ENCODE assay signal across 18 mouse cellular contexts in genomic region chr15:79388171-79388570, GRCm38 (mm10). TPM values are rescaled to one million over a fixed set of nuclear protein-coding genes. Genes with fewer than 3 reads are reported as not detected.
DNase-seq lines count a peak whose midpoint lies in the region; ATAC-seq and TF ChIP-seq lines count a peak whose summit lies in the region.
"Had no signal": no experiment of that assay in that cellular context is flagged by ENCODE, and none has a peak within 500 bp of the region (broad histone marks: within the 10 kb centered on the region; RNA-seq: fewer than 3 reads in every experiment).

No protein-coding gene starts in this region.

- peak; percentile 46 for ATAC-seq in lung, postnatal 0 days
- ATAC-seq: forebrain, embryonic 16.5 days; midbrain, embryonic 13.5 days; Patski had no signal

- H3K4me1 ChIP-seq in lung, adult 2 months (ENCODE audit: control insufficient read depth, insufficient read depth, low read length): peaks cover 51% of the 10 kb centered on the region
- peaks cover 43% of the 10 kb centered on the region for H3K4me1 ChIP-seq in lung, postnatal 0 days (ENCODE audit: insufficient read depth, low read depth, low read length)

- DNase-seq in gastrocnemius, adult 2 months: no peak
- DNase-seq in gastrocnemius, adult 18-20 months (ENCODE audit: low spot score): no peak
- no peak for DNase-seq in lung, adult 2 months
- DNase-seq in lung, postnatal 10 days: no peak
- DNase-seq in lung, postnatal 0 days (ENCODE audit: low spot score): peak; percentile 74
- DNase-seq in urinary bladder, postnatal 10 days (ENCODE audit: low spot score): no peak
- DNase-seq in adrenal gland, postnatal 4 days (ENCODE audit: low spot score in 2 of 2): no peak
- no peak for DNase-seq in spleen, adult 18-20 months
- DNase-seq: cerebellum, adult 2 months; gastrocnemius, postnatal 14 days; kidney, adult 2 months; right cerebral cortex, postnatal 4 days had no signal

- no peaks in the 10 kb centered on the region for H3K9me3 ChIP-seq in lung, postnatal 0 days (ENCODE audit: low read length)
- H3K9me3 ChIP-seq: hindbrain, embryonic 13.5 days; midbrain, embryonic 13.5 days had no signal

- intact Hi-C loops in gastrocnemius, adult 2 months (cut with DNase I): no loop called here

- no peak for TF ChIP-seq EP300 in lung, postnatal 0 days (IDR thresholded peaks at IDR 0.05)

- 0 out of 2 replicates have a peak, but pooled peaks have one; percentile 11 for TF ChIP-seq POLR2A in lung, adult 2 months (IDR thresholded peaks at IDR 0.05; ENCODE audit: borderline replicate concordance, extremely low read depth, low read depth, low read length)

- no peak overlapping the region for H3K4me2 ChIP-seq in lung, postnatal 0 days (replicated peaks; ENCODE audit: low read depth, low read length)
- H3K4me2 ChIP-seq: heart, embryonic 11.5 days; hindbrain, embryonic 13.5 days; midbrain, embryonic 13.5 days had no signal

- TF ChIP-seq CTCF in gastrocnemius, adult 2 months (IDR thresholded peaks at IDR 0.05): no peak
- TF ChIP-seq CTCF in lung, adult 2 months (IDR thresholded peaks at IDR 0.05; ENCODE audit: insufficient read depth, low read length): no peak
- no peak for TF ChIP-seq CTCF in lung, postnatal 0 days (IDR thresholded peaks at IDR 0.05)

- no peak overlapping the region for H3K9ac ChIP-seq in lung, postnatal 0 days (replicated peaks; ENCODE audit: low read depth)
- H3K9ac ChIP-seq: hindbrain, embryonic 13.5 days; midbrain, embryonic 13.5 days had no signal

- H3K27ac ChIP-seq in gastrocnemius, adult 2 months: peak overlapping the region; percentile 89
- H3K27ac ChIP-seq in lung, postnatal 0 days (ENCODE audit: low read length): peak overlapping the region; percentile 11; the same call in 1 of the 2 replicates
- H3K27ac ChIP-seq: midbrain, embryonic 13.5 days had no signal

- H3K27me3 ChIP-seq in lung, postnatal 0 days (replicated peaks; ENCODE audit: insufficient read depth, low read length): no peaks in the 10 kb centered on the region
- H3K27me3 ChIP-seq: hindbrain, embryonic 13.5 days; midbrain, embryonic 13.5 days; Patski had no signal

- no peaks in the 10 kb centered on the region for H3K36me3 ChIP-seq in lung, postnatal 0 days (ENCODE audit: insufficient read depth, low read length)
- H3K36me3 ChIP-seq: hindbrain, embryonic 13.5 days had no signal

- no peak overlapping the region for H3K4me3 ChIP-seq in gastrocnemius, adult 2 months
- H3K4me3 ChIP-seq in lung, adult 2 months (replicated peaks; ENCODE audit: extremely low read depth, low read depth, low read length): no peak overlapping the region
- no peak overlapping the region for H3K4me3 ChIP-seq in lung, postnatal 0 days (ENCODE audit: low read depth, low read length)
- H3K4me3 ChIP-seq: hindbrain, embryonic 13.5 days; left cerebral cortex, adult 2 months; midbrain, embryonic 13.5 days had no signal

- 57% methylated on average over 6 of the region's 6 CpGs for WGBS in lung, adult 2 months
- 44% methylated on average over 6 of the region's 6 CpGs for WGBS in lung, postnatal 0 days

RNA-seq across cellular contexts. Expression of gene Tmem184b, which starts 15.2 kb away (rescaled TPM):
- 10 to 100 TPM; 26.1 to 36.7 TPM for total RNA-seq in gastrocnemius, adult 2 months (2021)
- 10 to 100 TPM; 23.6 to 31.2 TPM for total RNA-seq in gastrocnemius, adult 18-20 months (2021)
- polyA plus RNA-seq in lung, adult 2 months (2012; rRNA removed): 269 and 331 TPM in 2 replicates
- 55.3 and 56.7 TPM in 2 replicates for polyA plus RNA-seq in lung, postnatal 0 days (2015; fragmentation: Nextera tagmentation; extraction: Ambion mirVana)
- 10 to 100 TPM; 45.7 to 47.4 TPM for total RNA-seq in adrenal gland, postnatal 4 days (2021)

RNA-seq across cellular contexts. Expression of gene Maff, which starts 41.8 kb away (rescaled TPM):
- 1 to 10 TPM; 4.0 to 8.8 TPM for total RNA-seq in gastrocnemius, adult 2 months (2021)
- 10 to 100 TPM in 1 of 2 experiments, 1 to 10 TPM in 1; 6.6 to 10.1 TPM for total RNA-seq in gastrocnemius, adult 18-20 months (2021)
- 12.1 and 21.0 TPM in 2 replicates for polyA plus RNA-seq in lung, adult 2 months (2012; rRNA removed)
- polyA plus RNA-seq in lung, postnatal 0 days (2015; fragmentation: Nextera tagmentation; extraction: Ambion mirVana): 10.6 and 10.8 TPM in 2 replicates
- 1 to 10 TPM; 3.2 to 4.6 TPM for total RNA-seq in adrenal gland, postnatal 4 days (2021)

RNA-seq across cellular contexts. Expression of gene Pla2g6, which starts 60.0 kb away (rescaled TPM):
- total RNA-seq in gastrocnemius, adult 2 months (2021): 10 to 100 TPM; 19.4 to 20.1 TPM
- 10 to 100 TPM; 15.8 to 20.4 TPM for total RNA-seq in gastrocnemius, adult 18-20 months (2021)
- polyA plus RNA-seq in lung, adult 2 months (2012; rRNA removed): 25.9 and 26.1 TPM in 2 replicates
- 11.8 and 13.7 TPM in 2 replicates for polyA plus RNA-seq in lung, postnatal 0 days (2015; fragmentation: Nextera tagmentation; extraction: Ambion mirVana)
- 10 to 100 TPM; 25.3 to 28.2 TPM for total RNA-seq in adrenal gland, postnatal 4 days (2021)
